Mouse (Mus musculus) myocyte (in vitro differentiated cells): Measurements from ENCODE around the gene Cacna2d2. TPM values are rescaled to one million over a fixed set of nuclear protein-coding genes. Genes with fewer than 3 reads are reported as not detected.
A peak's percentile ranks its signal among the peaks of the same experiment; 100 is the strongest.

Experiments used
- H3K27me3 ChIP-seq: one replicate; pipeline ENCODE4 v1.6.1; 2011; ENCODE audit not compliant: control insufficient read depth, insufficient read depth, insufficient read length
- H3K36me3 ChIP-seq: one replicate; pipeline ENCODE4 v1.6.1; 2011; ENCODE audit not compliant: control insufficient read depth, insufficient read depth
- H3K4me2 ChIP-seq: one replicate; pipeline ENCODE4 v1.6.1; 2011; ENCODE audit warnings: low read depth, control low read depth
- H3K4me3 ChIP-seq: one replicate; pipeline ENCODE4 v1.5.1; 2011; ENCODE audit warnings: mild to moderate bottlenecking, control low read depth, moderate library complexity
- H3K79me2 ChIP-seq: one replicate; pipeline ENCODE4 v1.6.1; 2011; ENCODE audit not compliant: control insufficient read depth, insufficient read depth
- H3ac ChIP-seq: one replicate; pipeline ENCODE4 v1.6.1; 2011; ENCODE audit not compliant: control insufficient read depth, insufficient read length
- CEBPB ChIP-seq: IDR thresholded peaks from 2 replicates; pipeline ENCODE4 v1.6.1; 2011; ENCODE audit warnings: mild to moderate bottlenecking, moderate library complexity; ENCODE audit not compliant: poor library complexity, insufficient read depth, severe bottlenecking
- E2F4 ChIP-seq: IDR thresholded peaks from one replicate; pipeline ENCODE4 v1.6.1; 2011; ENCODE audit warnings: mild to moderate bottlenecking, control low read depth, moderate library complexity; ENCODE audit not compliant: insufficient read depth
- MAX ChIP-seq: IDR thresholded peaks from one replicate; pipeline ENCODE4 v1.6.1; 2011; ENCODE audit warnings: low read depth, mild to moderate bottlenecking, control low read depth
- MYOD1 ChIP-seq, 3 experiments: IDR thresholded peaks; one replicate each; pipeline ENCODE4 v1.6.1; 2011; ENCODE audit warnings: control low read depth in 2 of 3, low read depth in 2 of 3, mild to moderate bottlenecking in 2 of 3, moderate library complexity in 1 of 3; ENCODE audit not compliant: insufficient read length in 2 of 3, control insufficient read depth in 1 of 3
- MYOG ChIP-seq, 3 experiments: IDR thresholded peaks; one replicate each; pipeline ENCODE4 v1.6.1; 2011; ENCODE audit warnings: control low read depth in 2 of 3, low read depth in 2 of 3, mild to moderate bottlenecking in 2 of 3; ENCODE audit not compliant: insufficient read length in 2 of 3, control insufficient read depth in 1 of 3, insufficient read depth in 1 of 3
- POLR2A ChIP-seq: IDR thresholded peaks from one replicate; pipeline ENCODE4 v1.6.1; 2011; ENCODE audit warnings: low read depth, mild to moderate bottlenecking, control low read depth, moderate library complexity; ENCODE audit not compliant: insufficient read length
- POLR2AphosphoS2 ChIP-seq: IDR thresholded peaks from one replicate; pipeline ENCODE4 v1.6.1; 2011; ENCODE audit warnings: low read depth, control low read depth; ENCODE audit not compliant: insufficient read length
- REST ChIP-seq: IDR thresholded peaks from one replicate; pipeline ENCODE4 v1.6.1; 2011; ENCODE audit warnings: mild to moderate bottlenecking, control low read depth, moderate library complexity; ENCODE audit not compliant: insufficient read depth, insufficient read length
- SRF ChIP-seq: IDR thresholded peaks from one replicate; pipeline ENCODE4 v1.6.1; 2011; ENCODE audit warnings: low read depth; ENCODE audit not compliant: control insufficient read depth, insufficient read length
- TCF12 ChIP-seq: IDR thresholded peaks from one replicate; pipeline ENCODE4 v1.6.1; 2011; ENCODE audit warnings: mild to moderate bottlenecking, control low read depth; ENCODE audit not compliant: poor library complexity, insufficient read depth, severe bottlenecking
- TCF3 ChIP-seq: IDR thresholded peaks from one replicate; pipeline ENCODE4 v1.6.1; 2011; ENCODE audit warnings: low read depth, control low read depth; ENCODE audit not compliant: insufficient read length
- USF1 ChIP-seq: IDR thresholded peaks from one replicate; pipeline ENCODE4 v1.6.1; 2011; ENCODE audit warnings: low read depth, mild to moderate bottlenecking, control low read depth, moderate library complexity
- polyA plus RNA-seq: library from polyadenylated mRNA; unstranded; fragments of >200 nt; fragmentation: generic; extraction: Trizol; gene quantifications from one replicate; pipeline ENCODE4 v1.2.1, GENCODE M21; 2012; ENCODE audit warnings: missing spikeins

Gene Cacna2d2
- polyA plus RNA-seq, 1 experiment = 0.50 TPM

DNA sequence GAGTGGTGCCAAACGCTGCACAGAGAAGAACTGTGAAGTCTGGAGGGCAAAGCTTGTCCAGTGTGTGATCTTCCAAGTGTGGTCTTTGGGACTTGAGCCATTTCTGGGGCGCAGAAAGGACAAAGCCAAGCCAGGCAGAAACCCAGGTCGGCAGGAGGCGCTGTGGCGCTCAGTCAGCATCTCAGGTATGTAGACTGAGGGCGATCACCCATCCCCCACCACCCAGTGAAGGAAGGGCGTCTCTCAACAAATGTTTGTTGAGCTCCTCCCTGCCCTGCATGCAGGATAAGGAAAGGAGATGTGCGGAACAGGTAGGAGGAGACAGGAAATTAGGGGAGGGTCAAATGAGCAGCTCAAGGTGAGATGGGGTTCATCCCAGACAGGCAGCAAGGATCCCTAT lies 24.8 kb upstream of the Cacna2d2 start:
- TF ChIP-seq MYOG (IDR thresholded peaks at IDR 0.05; ENCODE audit: control insufficient read depth in 1 of 3, insufficient read depth in 1 of 3, insufficient read length in 2 of 3, low read depth in 2 of 3) (no peak), CEBPB (no peak), POLR2AphosphoS2 (no peak), E2F4 (no peak), MYOD1 (IDR thresholded peaks at IDR 0.05; ENCODE audit: control insufficient read depth in 1 of 3, insufficient read length in 2 of 3, low read depth in 2 of 3) (no peak), TCF3 (no peak), REST (no peak), TCF12 (no peak), USF1 (no peak), SRF (no peak), POLR2A (no peak)
- no peaks in the 10 kb centered on the region for H3K36me3 ChIP-seq
- no peak overlapping the region for H3K4me3 ChIP-seq
- H3K79me2 ChIP-seq = no peaks in the 10 kb centered on the region
- no peak overlapping the region for H3ac ChIP-seq
- H3K27me3 ChIP-seq = peaks cover 61% of the 10 kb centered on the region
- no peak overlapping the region for H3K4me2 ChIP-seq

DNA sequence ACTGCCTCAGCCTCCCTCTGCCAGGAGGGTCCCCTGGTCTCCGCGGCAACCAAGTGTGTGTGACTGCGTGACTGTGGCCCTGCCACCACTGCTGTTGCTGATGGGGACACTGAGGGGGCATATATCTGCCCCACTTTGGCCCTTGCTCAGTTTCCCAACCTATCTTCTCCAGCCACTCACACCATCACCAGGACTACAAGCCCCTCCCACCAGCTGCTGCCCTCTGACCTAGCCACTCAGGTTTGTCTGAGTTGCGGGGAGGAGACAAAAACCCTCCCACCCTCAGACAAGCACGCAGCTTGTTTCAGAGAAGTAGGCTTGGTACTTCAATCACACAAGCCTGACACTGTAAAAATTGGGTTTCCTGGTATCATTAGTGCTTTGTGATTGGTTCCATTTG lies 24.0 kb upstream of the Cacna2d2 start:
- no peaks in the 10 kb centered on the region for H3K79me2 ChIP-seq
- no peak overlapping the region for H3K4me2 ChIP-seq
- peaks cover 55% of the 10 kb centered on the region for H3K27me3 ChIP-seq
- no peak overlapping the region for H3K4me3 ChIP-seq
- H3K36me3 ChIP-seq = no peaks in the 10 kb centered on the region
- no peak overlapping the region for H3ac ChIP-seq
- no peak for TF ChIP-seq POLR2AphosphoS2
- TF ChIP-seq MYOG (IDR thresholded peaks at IDR 0.05; ENCODE audit: control insufficient read depth in 1 of 3, insufficient read depth in 1 of 3, insufficient read length in 2 of 3, low read depth in 2 of 3) = no peak
- no peak for TF ChIP-seq MAX
- no peak for TF ChIP-seq MYOD1 (IDR thresholded peaks at IDR 0.05; ENCODE audit: control insufficient read depth in 1 of 3, insufficient read length in 2 of 3, low read depth in 2 of 3)
- no peak for TF ChIP-seq SRF
- TF ChIP-seq TCF3 = no peak
- no peak for TF ChIP-seq TCF12
- TF ChIP-seq POLR2A = no peak
- TF ChIP-seq E2F4 = no peak
- no peak for TF ChIP-seq REST

DNA sequence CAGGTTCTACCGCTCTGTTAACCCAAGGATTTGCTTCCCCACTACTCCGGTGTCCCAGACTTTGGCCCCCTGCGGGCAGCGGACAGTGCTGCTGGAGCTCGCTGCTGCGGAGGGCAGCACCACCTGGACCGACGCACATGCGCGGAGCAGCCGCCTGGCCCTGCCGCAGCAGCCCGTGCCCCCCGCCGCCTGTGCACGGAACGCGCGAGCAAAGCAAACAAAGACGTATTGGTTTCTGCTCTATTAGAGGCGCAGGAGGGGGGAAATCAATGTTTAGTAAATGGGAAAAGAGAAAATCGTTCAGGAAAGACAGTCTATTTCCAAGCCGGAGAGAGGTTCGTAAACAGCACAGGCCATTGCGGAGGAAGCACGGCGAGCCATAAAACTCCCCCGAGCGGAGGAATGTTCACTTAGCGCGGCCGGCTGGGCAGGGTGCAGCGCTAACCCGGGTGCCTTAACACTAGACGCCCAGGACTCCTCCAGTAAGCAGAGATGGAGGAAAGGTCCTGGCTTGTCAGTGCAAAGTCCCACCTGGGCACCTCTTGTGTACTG lies 21.4 kb upstream of the Cacna2d2 start:
- H3K36me3 ChIP-seq = no peaks in the 10 kb centered on the region
- H3ac ChIP-seq = no peak overlapping the region
- H3K27me3 ChIP-seq = peaks cover 47% of the 10 kb centered on the region
- no peak overlapping the region for H3K4me2 ChIP-seq
- no peaks in the 10 kb centered on the region for H3K79me2 ChIP-seq
- no peak overlapping the region for H3K4me3 ChIP-seq
- TF ChIP-seq TCF3 (no peak), POLR2A (no peak), E2F4 (no peak), MAX (no peak), TCF12 (no peak), MYOG (IDR thresholded peaks at IDR 0.05; ENCODE audit: control insufficient read depth in 1 of 3, insufficient read depth in 1 of 3, insufficient read length in 2 of 3, low read depth in 2 of 3) (no peak), SRF (no peak), CEBPB (no peak), POLR2AphosphoS2 (no peak), USF1 (no peak), REST (no peak), MYOD1 (IDR thresholded peaks at IDR 0.05; ENCODE audit: control insufficient read depth in 1 of 3, insufficient read length in 2 of 3, low read depth in 2 of 3) (no peak)

DNA sequence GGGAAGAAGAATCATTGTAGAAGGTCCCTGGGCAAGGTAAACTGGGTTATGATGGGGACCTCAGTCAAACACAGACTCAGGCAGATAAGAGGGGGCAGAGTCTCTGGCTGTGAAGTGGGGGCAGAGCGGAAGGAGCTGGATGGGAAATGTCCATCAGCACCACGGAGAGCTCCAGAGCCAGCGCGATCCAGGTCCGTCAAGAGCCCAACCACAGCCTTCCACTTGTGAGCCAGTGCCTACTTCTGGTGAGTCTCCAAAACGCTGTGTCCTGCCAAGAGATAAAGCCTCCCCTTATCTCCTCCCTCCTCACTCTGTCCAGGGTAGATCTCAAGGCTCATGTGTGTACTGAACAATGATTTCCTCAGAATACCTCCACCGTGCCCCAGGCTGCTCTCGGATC lies 17.7 kb upstream of the Cacna2d2 start:
- Histone ChIP-seq H3K27me3 (peaks cover 49% of the 10 kb centered on the region), H3ac (no peak overlapping the region), H3K36me3 (no peaks in the 10 kb centered on the region), H3K4me2 (no peak overlapping the region), H3K4me3 (no peak overlapping the region), H3K79me2 (no peaks in the 10 kb centered on the region)
- peak; percentile 87 for TF ChIP-seq REST
- TF ChIP-seq TCF3 = no peak

DNA sequence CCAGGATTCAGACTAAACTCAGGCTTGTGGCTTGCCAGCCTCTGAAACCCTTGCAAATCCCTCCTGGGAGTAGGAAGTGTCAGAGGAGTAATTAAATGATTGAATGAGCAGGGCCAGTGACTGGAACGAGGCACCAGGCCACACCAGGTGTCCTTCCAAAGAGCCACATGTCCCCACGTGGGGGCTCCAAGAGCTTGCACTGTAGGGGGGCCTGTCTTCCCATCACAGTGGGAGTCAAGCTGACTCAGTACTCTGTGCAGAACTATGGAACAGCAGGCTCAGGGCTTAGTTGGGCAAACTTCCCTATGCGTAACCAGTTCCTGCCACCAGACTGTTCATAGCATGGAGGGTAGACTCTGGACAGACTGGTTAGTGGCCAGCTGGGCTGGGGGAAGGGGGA lies 15.0 kb upstream of the Cacna2d2 start:
- TF ChIP-seq POLR2AphosphoS2 = no peak
- no peak for TF ChIP-seq TCF3
- TF ChIP-seq MAX = no peak
- no peak for TF ChIP-seq CEBPB
- no peak for TF ChIP-seq USF1
- peaks cover 41% of the 10 kb centered on the region for H3K27me3 ChIP-seq
- H3K4me2 ChIP-seq = no peak overlapping the region
- H3K79me2 ChIP-seq = no peaks in the 10 kb centered on the region
- H3ac ChIP-seq = no peak overlapping the region
- H3K36me3 ChIP-seq = no peaks in the 10 kb centered on the region
- H3K4me3 ChIP-seq = no peak overlapping the region
